Mouse (Mus musculus) kidney, adult 2 months (tissue): ENCODE data around the gene Scaf1. TPM values are rescaled to one million over a fixed set of nuclear protein-coding genes. Genes with fewer than 3 reads are reported as not detected.

Experiments used
- DNase-seq: peaks from one replicate; pipeline ENCODE4 v3.0.0; 2021
- H3K27ac ChIP-seq: fragments of 200-500 bp; 2 replicates; pipeline ENCODE4 v1.5.1; 2012; ENCODE audit warnings: low read depth, low read length, control low read depth, inconsistent platforms; ENCODE audit not compliant: insufficient read depth
- H3K27me3 ChIP-seq: fragments of 200-500 bp; replicated peaks from 2 replicates; pipeline ENCODE4 v1.6.1; 2012; ENCODE audit warnings: mild to moderate bottlenecking, moderate library complexity, low read length, inconsistent platforms; ENCODE audit not compliant: control insufficient read depth, insufficient read depth
- H3K36me3 ChIP-seq: fragments of 200-500 bp; 2 replicates; pipeline ENCODE4 v1.6.1; 2012; ENCODE audit warnings: mild to moderate bottlenecking, moderate library complexity, low read length, inconsistent platforms; ENCODE audit not compliant: control insufficient read depth, insufficient read depth
- H3K4me1 ChIP-seq: fragments of 200-500 bp; 2 replicates; pipeline ENCODE4 v1.6.1; 2011; ENCODE audit warnings: low read length; ENCODE audit not compliant: control insufficient read depth, insufficient read depth
- H3K4me3 ChIP-seq: fragments of 200-500 bp; 2 replicates; pipeline ENCODE4 v1.5.1; 2011; ENCODE audit warnings: mild to moderate bottlenecking, low read depth, low read length, control low read depth; ENCODE audit not compliant: insufficient read depth
- CTCF ChIP-seq: fragments of 200-500 bp; conservative IDR thresholded peaks from 2 replicates; pipeline ENCODE4 v1.5.1; 2011; ENCODE audit warnings: low read depth, mild to moderate bottlenecking, control low read depth, low read length, moderate library complexity, mixed read lengths; ENCODE audit not compliant: insufficient read depth, insufficient read length
- POLR2A ChIP-seq: fragments of 200-500 bp; IDR thresholded peaks from one replicate; pipeline ENCODE4 v1.6.1; 2011; ENCODE audit warnings: low read depth, low read length, control low read depth
- WGBS: fragments of 180-500 bp; shearing (Covaris S2); methylation state at CpG from one replicate; pipeline ENCODE4 v1.1.7; 2018; 5-methylcytosine and 5-hydroxymethylcytosine counted together
- polyA plus RNA-seq: library from polyadenylated mRNA; depleted of rRNA; stranded (reverse); fragments of >200 nt; gene quantifications from 2 replicates; pipeline ENCODE4 v1.2.3, GENCODE M21; 2012

Scaf1 gene
- polyA plus RNA-seq, 1 experiment: 38.8 TPM

DNA sequence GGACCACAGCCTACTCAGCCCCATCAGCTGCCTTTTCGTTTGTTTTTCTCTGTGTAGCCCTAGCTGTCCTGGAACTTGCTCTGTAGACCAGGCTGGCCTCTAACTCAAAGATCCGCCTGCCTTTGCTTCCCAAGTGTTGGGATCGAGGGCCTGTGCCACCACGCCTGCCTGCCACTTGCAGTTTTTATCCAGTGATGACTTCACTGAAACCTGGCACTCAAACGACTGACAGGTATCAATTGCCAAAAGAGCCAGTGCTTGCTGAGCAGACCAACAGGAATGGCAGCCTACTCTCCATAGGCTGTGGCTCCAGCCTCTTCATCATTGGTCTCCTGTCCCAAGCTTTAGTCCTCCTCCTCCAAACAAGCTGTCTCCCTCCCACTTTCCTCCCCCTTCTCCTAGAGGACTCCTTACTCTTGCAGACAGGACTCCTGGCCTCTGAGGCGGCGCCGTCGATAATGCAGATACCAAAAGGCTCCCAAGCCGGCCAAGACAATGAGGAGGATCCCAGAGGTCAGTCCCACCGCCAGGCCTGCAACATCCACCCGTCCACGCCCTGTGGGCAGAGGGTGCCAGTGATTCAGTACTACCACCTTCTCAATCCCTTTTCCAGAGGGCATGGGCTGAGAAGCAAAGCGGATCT lies 40.3 kb upstream of the Scaf1 start:
- Histone ChIP-seq H3K4me3 (no peak overlapping the region), H3K36me3 (no peaks in the 10 kb centered on the region), H3K27ac (no peak overlapping the region), H3K27me3 (no peaks in the 10 kb centered on the region), H3K4me1 (peaks cover 13% of the 10 kb centered on the region; the same call in 1 of the 2 replicates)
- WGBS: 78% methylated on average over 14 of the region's 14 CpGs
- no peak for DNase-seq
- TF ChIP-seq CTCF (no peak), POLR2A (no peak)

DNA sequence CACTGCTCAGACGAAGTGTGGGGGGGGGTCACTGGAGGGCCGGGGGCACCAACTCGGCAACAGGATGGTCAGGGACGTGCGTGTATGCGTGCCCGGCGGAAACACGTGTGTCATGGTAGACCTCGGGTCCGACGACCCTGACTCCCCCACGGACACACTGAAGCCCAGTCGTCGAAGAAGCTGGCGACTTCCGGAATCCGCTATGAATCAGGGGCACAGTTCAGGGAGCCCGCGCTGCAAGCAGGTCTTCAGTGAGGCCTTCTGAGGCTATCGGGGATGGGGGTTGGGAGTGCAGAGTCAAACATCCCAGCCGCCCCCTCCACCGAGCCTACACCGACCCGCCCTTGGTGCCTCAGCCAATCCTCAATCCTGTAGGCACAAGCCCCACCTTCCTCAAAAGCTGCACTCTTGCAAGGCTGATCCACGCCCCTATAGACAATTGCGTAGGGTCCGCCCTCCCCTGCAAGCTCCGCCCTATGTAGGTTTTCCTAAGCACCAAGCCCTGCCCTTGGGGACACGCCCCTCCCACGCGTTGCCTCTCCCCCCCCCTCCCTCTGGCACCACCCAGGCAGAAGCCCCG lies 37.9 kb upstream of the Scaf1 start:
- peak; percentile 99 for DNase-seq
- TF ChIP-seq CTCF (no peak), POLR2A (peak; percentile 58)
- H3K4me1 ChIP-seq: peaks cover 8% of the 10 kb centered on the region; the same call in 1 of the 2 replicates
- peak overlapping the region; percentile 48 for H3K27ac ChIP-seq
- peak overlapping the region; percentile 90 for H3K4me3 ChIP-seq
- H3K27me3 ChIP-seq: no peaks in the 10 kb centered on the region
- H3K36me3 ChIP-seq: no peaks in the 10 kb centered on the region
- WGBS: under 1% methylated on average over 33 of the region's 33 CpGs

DNA sequence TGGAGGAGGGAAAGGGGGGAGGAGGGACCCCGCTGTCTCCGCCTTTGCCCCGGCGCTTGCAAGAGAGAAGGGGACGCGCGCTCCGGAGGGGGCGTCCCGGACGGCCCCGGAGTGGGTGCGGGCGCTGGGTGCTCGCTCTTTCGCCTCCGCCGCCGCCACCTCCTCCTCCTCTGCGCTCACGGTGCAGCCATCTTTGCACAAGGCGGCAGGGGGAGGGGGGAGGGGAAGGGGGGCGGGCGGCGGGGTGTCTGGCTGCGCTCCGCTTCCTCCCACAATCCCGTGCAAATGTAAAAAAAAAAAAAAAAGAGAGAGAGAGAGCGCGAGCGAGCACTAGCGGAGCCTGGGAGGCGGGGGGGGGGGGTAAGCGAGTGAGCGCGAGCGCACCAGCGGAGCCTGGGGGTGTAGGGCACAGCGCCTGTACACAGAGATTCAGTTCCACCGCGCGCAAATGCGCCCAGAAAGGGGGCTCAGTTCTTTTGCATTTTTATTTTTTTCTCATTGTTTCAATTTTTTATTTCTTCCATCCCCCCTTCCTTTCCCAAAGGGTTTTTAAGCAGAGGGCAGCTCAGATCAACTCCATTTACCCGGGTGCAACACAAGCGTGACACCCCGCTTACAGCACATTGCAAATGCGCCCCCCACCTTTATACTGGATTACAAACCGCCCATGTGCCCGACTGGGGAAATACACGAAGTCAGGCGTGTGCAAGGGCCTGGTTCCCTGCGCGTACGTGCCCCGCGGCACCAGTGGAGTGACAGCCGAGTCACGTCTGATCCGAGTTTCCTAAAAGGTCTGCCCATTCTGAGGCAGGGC lies 37.2 kb upstream of the Scaf1 start:
- H3K36me3 ChIP-seq: no peaks in the 10 kb centered on the region
- TF ChIP-seq POLR2A (no peak), CTCF (no peak)
- under 1% methylated on average over 52 of the region's 59 CpGs for WGBS
- H3K27me3 ChIP-seq: no peaks in the 10 kb centered on the region
- H3K4me3 ChIP-seq: peak overlapping the region; percentile 90
- peaks cover 8% of the 10 kb centered on the region; the same call in 1 of the 2 replicates for H3K4me1 ChIP-seq
- DNase-seq: peak; percentile 82
- H3K27ac ChIP-seq: peak overlapping the region; percentile 92

DNA sequence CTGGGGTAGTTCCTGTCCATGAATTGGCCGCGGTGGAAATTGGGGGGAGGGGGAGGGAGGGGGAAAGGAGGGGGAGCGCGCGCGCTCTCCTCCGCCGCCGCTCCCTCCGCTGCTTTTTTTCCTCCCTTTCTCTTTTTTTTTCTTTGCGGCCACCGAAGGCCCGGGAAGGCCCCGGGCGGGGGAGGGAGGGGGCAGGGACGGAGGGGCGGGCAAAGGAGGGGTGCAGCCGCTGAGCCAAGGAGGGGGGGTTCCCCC lies 36.6 kb upstream of the Scaf1 start, which contains the start of gene Prr12:
Gene Prr12 (minus strand): TSS at position 20 of the 255 bp plus-strand sequence.
- 0% methylated on average over 6 of the region's 18 CpGs for WGBS
- Histone ChIP-seq H3K27me3 (no peaks in the 10 kb centered on the region), H3K4me3 (peak within 1 kb of the TSS; percentile 90), H3K4me1 (peaks cover 8% of the 10 kb centered on the region; the same call in 1 of the 2 replicates), H3K27ac (peak within 1 kb of the TSS; percentile 92), H3K36me3 (no peaks in the 10 kb centered on the region)
- TF ChIP-seq CTCF: no peak
- TF ChIP-seq POLR2A: no peak
- no peak for DNase-seq

DNA sequence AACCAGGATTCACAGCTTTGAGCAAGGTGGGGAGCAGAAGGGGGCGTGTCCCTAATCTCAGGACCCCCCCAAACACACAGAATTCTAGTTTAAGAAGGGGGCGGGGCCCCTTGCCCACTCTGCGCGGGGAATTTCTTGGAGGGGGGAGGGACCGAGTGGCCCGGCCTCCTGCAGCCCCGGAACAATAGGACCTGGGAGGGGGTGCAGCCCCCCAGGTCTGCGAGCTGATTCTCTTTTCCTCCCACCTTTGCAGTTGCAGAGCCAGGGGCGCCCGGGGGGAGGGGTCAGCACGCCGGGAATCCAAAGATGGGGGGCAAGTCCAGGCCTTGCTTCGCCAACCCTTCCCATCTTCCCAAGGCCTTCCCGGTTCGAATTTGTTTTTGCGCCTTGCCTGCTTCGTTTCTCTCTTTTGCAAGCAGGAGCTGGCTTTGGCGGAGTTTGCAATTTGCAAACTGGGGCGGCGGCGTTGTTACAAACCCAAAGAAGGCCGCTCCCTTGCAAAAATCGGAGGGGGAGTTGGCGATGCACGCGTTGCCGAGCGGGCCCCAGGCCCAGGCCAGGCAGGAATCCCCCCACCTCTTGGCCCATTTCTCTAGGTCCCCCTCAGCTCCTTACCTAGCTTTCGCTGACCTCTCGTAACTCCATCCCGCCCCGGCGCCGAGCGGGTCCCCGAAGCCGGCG lies 36.2 kb upstream of the Scaf1 start:
- no peak for TF ChIP-seq POLR2A
- no peak for TF ChIP-seq CTCF
- DNase-seq: peak; percentile 34
- WGBS: 1% methylated on average over 38 of the region's 38 CpGs
- H3K36me3 ChIP-seq: no peaks in the 10 kb centered on the region
- peak overlapping the region; percentile 86 for H3K27ac ChIP-seq
- peaks cover 8% of the 10 kb centered on the region; the same call in 1 of the 2 replicates for H3K4me1 ChIP-seq
- H3K4me3 ChIP-seq: peak overlapping the region; percentile 90
- no peaks in the 10 kb centered on the region for H3K27me3 ChIP-seq

DNA sequence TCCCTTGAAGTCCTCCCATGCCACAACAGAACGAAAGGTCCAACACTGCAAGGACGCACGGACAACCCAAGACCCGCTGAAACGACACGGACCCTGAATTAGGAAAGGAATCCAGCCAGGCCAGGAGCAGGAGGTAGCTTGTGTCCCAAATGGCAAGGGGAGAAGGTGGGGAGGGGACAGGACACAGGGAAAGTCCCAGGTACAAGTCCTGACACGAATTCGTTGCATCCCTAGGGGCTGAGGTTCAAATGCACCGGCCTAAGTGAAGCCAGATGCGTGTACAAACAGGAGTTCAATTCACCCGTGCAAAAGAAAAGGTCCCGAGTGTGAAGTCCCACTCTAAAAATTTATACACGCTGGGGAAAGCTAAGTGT lies 35.4 kb upstream of the Scaf1 start:
- Histone ChIP-seq H3K36me3 (no peaks in the 10 kb centered on the region), H3K4me1 (peaks cover 8% of the 10 kb centered on the region; the same call in 1 of the 2 replicates), H3K27me3 (no peaks in the 10 kb centered on the region), H3K27ac (no peak overlapping the region; the same call in 1 of the 2 replicates), H3K4me3 (peak overlapping the region; percentile 90)
- WGBS: 18% methylated on average over 13 of the region's 13 CpGs
- DNase-seq: no peak
- TF ChIP-seq POLR2A (no peak), CTCF (no peak)
